Mouse (Mus musculus) kidney, adult 2 months (tissue): ENCODE measurements around the gene Ptprn2.

Source experiments
- CTCF ChIP-seq: fragments of 200-500 bp; conservative IDR thresholded peaks from 2 replicates; pipeline ENCODE4 v1.5.1; 2011; ENCODE audit warnings: low read depth, mild to moderate bottlenecking, control low read depth, low read length, moderate library complexity, mixed read lengths; ENCODE audit not compliant: insufficient read depth, insufficient read length
- POLR2A ChIP-seq: fragments of 200-500 bp; IDR thresholded peaks from one replicate; pipeline ENCODE4 v1.6.1; 2011; ENCODE audit warnings: low read depth, low read length, control low read depth

GRCm38 (mm10) chr12:117257921-117258497 lies 772.5 kb downstream of the Ptprn2 start:
- TF ChIP-seq CTCF (no peak), POLR2A (no peak)
